Mouse (Mus musculus): ENCODE measurements around the gene Slc9a1. TPM values are rescaled to one million over a fixed set of nuclear protein-coding genes. Genes with fewer than 3 reads are reported as not detected.

Gene Slc9a1
- total RNA-seq, 2 experiments from 2014 or later: 10.0 to 12.8 TPM

- intact Hi-C loops (cut with DNase I; ENCODE audit: low total_unique reads): loop anchor here (10.0 kb wide), 1 partner anchor 143 kb away; no protein-coding TSS in a partner anchor
- DNase-seq: no peak
These were observed 88.5 kb downstream of the Slc9a1 start for GRCm38 (mm10) chr4:133458044-133458443.

- DNase-seq: no peak
- intact Hi-C loops (cut with DNase I; ENCODE audit: low total_unique reads): no loop called here
These were observed 90.5 kb downstream of the Slc9a1 start for GRCm38 (mm10) chr4:133460006-133460405.

- DNase-seq: no peak
- intact Hi-C loops (cut with DNase I; ENCODE audit: low total_unique reads): no loop called here
These were observed 91.4 kb downstream of the Slc9a1 start for GRCm38 (mm10) chr4:133460796-133461325.

- intact Hi-C loops (cut with DNase I; ENCODE audit: low total_unique reads): no loop called here
These were observed 91.9 kb downstream of the Slc9a1 start for GRCm38 (mm10) chr4:133461362-133461761.

GRCm38 (mm10) chr4:133463184-133463583 lies 93.7 kb downstream of the Slc9a1 start:
- intact Hi-C loops (cut with DNase I; ENCODE audit: low total_unique reads): no loop called here
- DNase-seq: no peak

More at GRCm38 (mm10) chr4:133461362-133461761, 91.9 kb downstream of the Slc9a1 start:
- no peak for DNase-seq

GRCm38 (mm10) chr4:133468080-133468479 lies 98.6 kb downstream of the Slc9a1 start:
- intact Hi-C loops (cut with DNase I; ENCODE audit: low total_unique reads): no loop called here
- DNase-seq: peak; percentile 81

GRCm38 (mm10) chr4:133469122-133469521 lies 99.6 kb downstream of the Slc9a1 start:
- DNase-seq: no peak
- intact Hi-C loops (cut with DNase I; ENCODE audit: low total_unique reads): no loop called here

GRCm38 (mm10) chr4:133471135-133471821 lies 101.8 kb downstream of the Slc9a1 start:
- no peak for DNase-seq
- intact Hi-C loops (cut with DNase I; ENCODE audit: low total_unique reads): no loop called here

Small RNA genes within 50 kb of the gene (microRNA-seq; reads per million reads assigned to microRNA genes)
- 4.0 to 5.4 reads per million in 2 experiments for gene Mir5122

Other genes with a start within 250 kb of the Slc9a1 start
- 10 to 100 TPM; 53.8 to 63.9 TPM for gene Wasf2, start 239.2 kb upstream of the Slc9a1 start, total RNA-seq (2021)
- gene Cd164l2, start 157.6 kb upstream of the Slc9a1 start, total RNA-seq (2021): not detected
- gene Gpr3, start 157.2 kb upstream of the Slc9a1 start, total RNA-seq (2021): not detected
- gene Map3k6, start 128.9 kb upstream of the Slc9a1 start, total RNA-seq (2021): 10 to 100 TPM in 1 of 2 experiments, 1 to 10 TPM in 1; 4.0 to 15.3 TPM
- under 1 TPM; 0.49 to 0.62 TPM for gene Sytl1, start 106.6 kb upstream of the Slc9a1 start, total RNA-seq (2021)
- gene Tmem222, start 91.9 kb upstream of the Slc9a1 start, total RNA-seq (2021): 10 to 100 TPM; 21.1 to 22.6 TPM
- gene Wdtc1, start 16.2 kb upstream of the Slc9a1 start, total RNA-seq (2021): 10 to 100 TPM; 49.4 to 54.9 TPM
- gene Tent5b, start 110.4 kb downstream of the Slc9a1 start, total RNA-seq (2021): 1 to 10 TPM in 1 of 2 experiments, under 1 TPM in 1; 0.21 to 1.0 TPM
- 1 to 10 TPM; 1.1 to 1.7 TPM for gene Trnp1, start 128.8 kb downstream of the Slc9a1 start, total RNA-seq (2021)
- not detected for gene Kdf1, start 149.3 kb downstream of the Slc9a1 start, total RNA-seq (2021)
- 10 to 100 TPM; 49.4 to 51.3 TPM for gene Nudc, start 176.3 kb downstream of the Slc9a1 start, total RNA-seq (2021)
- not detected for gene Nr0b2, start 183.7 kb downstream of the Slc9a1 start, total RNA-seq (2021)
- 1 to 10 TPM; 2.3 to 4.2 TPM for gene Gpatch3, start 205.0 kb downstream of the Slc9a1 start, total RNA-seq (2021)
- gene Gpn2, start 214.7 kb downstream of the Slc9a1 start, total RNA-seq (2021): 1 to 10 TPM; 5.1 to 5.4 TPM
- 1 to 10 TPM; 1.4 to 1.6 TPM for gene Sfn, start 232.5 kb downstream of the Slc9a1 start, total RNA-seq (2021)

All from gastrocnemius, postnatal 14 days (tissue).